Mouse (Mus musculus) embryonic fibroblast, embryonic 13.5 days (primary cell): ENCODE data around the gene Ackr4.

Source experiments
- CTCF ChIP-seq: IDR thresholded peaks from 2 replicates; pipeline ENCODE4 v1.5.1; 2011; ENCODE audit warnings: mild to moderate bottlenecking, control low read depth, low read length, moderate library complexity, borderline replicate concordance; ENCODE audit not compliant: insufficient read depth
- POLR2A ChIP-seq: IDR thresholded peaks from 2 replicates; pipeline ENCODE4 v1.6.1; 2011; ENCODE audit warnings: low read depth, mild to moderate bottlenecking, control low read depth, low read length, moderate library complexity

DNA sequence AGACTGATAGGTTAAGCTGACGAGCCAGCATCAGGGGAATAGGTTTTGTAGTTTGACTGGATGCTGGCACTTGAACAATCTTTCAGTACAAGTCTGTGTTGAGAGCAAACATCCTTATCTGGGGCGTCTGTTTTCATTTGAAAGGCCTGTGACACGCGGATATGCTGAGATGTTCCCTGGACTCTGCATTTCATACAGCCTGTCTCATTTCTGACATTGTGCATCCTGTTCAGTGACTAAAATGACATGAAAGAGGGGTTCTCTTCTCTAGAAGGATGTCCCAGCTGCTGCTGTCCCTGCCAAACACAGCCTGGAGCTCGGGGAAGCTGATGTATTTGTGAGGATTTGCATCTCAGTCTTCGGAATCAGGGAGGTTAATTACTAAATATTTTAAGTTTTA is 19.3 kb downstream of the Ackr4 start:
- TF ChIP-seq POLR2A, result no peak
- no peak for TF ChIP-seq CTCF
